Mouse (Mus musculus) layer of hippocampus, postnatal 25 days (tissue): Measurements from ENCODE around the gene Sgo1. TPM values are rescaled to one million over a fixed set of nuclear protein-coding genes. Genes with fewer than 3 reads are reported as not detected.

Experiments used
- DNase-seq, 2 experiments: peaks; one replicate each; pipeline ENCODE4 v3.0.0; 2022; ENCODE audit warnings: mixed read lengths in 2 of 2, low spot score in 1 of 2; ENCODE audit errors: extremely low spot score in 1 of 2
- total RNA-seq, 2 experiments: library from RNA; stranded (reverse); gene quantifications; 2 replicates each; pipeline ENCODE4 v1.2.3; 2021

The Sgo1 gene
- total RNA-seq, 2 experiments from 2014 or later: 0.42 to 0.79 TPM

- DNase-seq: peak in 1 of 2 experiments; percentile 8
Measured at GRCm38 (mm10) chr17:53654596-53654995, 34.5 kb downstream of the Sgo1 start.

- no peak for DNase-seq
Measured at GRCm38 (mm10) chr17:53650251-53650661, 38.9 kb downstream of the Sgo1 start.

- DNase-seq: no peak
Measured at GRCm38 (mm10) chr17:53643360-53643759, 45.8 kb downstream of the Sgo1 start.

GRCm38 (mm10) chr17:53631344-53631743, 57.8 kb downstream of the Sgo1 start:
- DNase-seq: no peak

- DNase-seq: no peak
Measured at GRCm38 (mm10) chr17:53628131-53628530, 61.0 kb downstream of the Sgo1 start.

- no peak for DNase-seq
Measured at GRCm38 (mm10) chr17:53627497-53627896, 61.6 kb downstream of the Sgo1 start.

- DNase-seq: no peak
Measured at GRCm38 (mm10) chr17:53626160-53626559, 63.0 kb downstream of the Sgo1 start.

Other genes starting within 250 kb of the Sgo1 start
- gene Efhb, start 226.0 kb downstream of the Sgo1 start, total RNA-seq: under 1 TPM; 0.30 to 0.33 TPM
- 100 to 1,000 TPM; 119 to 126 TPM for gene Rab5a, start 210.1 kb downstream of the Sgo1 start, total RNA-seq
- gene Pp2d1, start 149.9 kb downstream of the Sgo1 start, total RNA-seq: not detected
- gene Kat2b, start 122.5 kb downstream of the Sgo1 start, total RNA-seq: 10 to 100 TPM; 14.8 to 16.9 TPM
- gene Sult1c2, start 157.0 kb upstream of the Sgo1 start, total RNA-seq: not detected